Mouse (Mus musculus) bone marrow, adult 2 months (tissue): ENCODE data around the gene Lmnb2.

ENCODE experiments used
- CTCF ChIP-seq: fragments of 200-500 bp; IDR thresholded peaks from 2 replicates; pipeline ENCODE4 v1.5.1; 2011; ENCODE audit warnings: low read length, control low read depth; ENCODE audit not compliant: control insufficient read depth, insufficient read depth
- POLR2A ChIP-seq: fragments of 200-500 bp; IDR thresholded peaks from 2 replicates; pipeline ENCODE4 v1.6.1; 2011; ENCODE audit warnings: low read depth, mild to moderate bottlenecking, control low read depth, low read length, borderline replicate concordance; ENCODE audit not compliant: control insufficient read depth

DNA sequence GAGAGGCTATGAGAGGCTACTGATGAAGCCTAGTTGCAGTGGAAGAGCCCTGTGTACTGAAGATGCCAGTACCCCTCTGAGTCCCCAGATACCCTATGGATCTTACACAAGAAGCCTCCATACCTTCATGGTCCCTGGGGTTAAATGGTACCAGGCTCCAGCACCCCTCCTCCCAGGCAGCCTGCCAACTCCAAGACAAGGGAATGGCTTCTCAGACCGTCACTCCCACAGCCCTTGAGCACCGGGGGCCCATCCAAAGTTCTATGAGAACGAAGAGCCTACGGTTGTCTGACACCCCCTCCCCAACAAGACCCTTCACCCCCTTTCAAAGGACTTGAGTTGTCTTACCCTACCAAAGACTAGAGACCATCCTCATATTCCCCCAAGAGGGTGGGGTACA is 2.3 kb downstream of the Lmnb2 start:
- TF ChIP-seq CTCF (no peak), POLR2A (no peak)
